ENCODE assay signal across 25 mouse cellular contexts in the genomic region with DNA sequence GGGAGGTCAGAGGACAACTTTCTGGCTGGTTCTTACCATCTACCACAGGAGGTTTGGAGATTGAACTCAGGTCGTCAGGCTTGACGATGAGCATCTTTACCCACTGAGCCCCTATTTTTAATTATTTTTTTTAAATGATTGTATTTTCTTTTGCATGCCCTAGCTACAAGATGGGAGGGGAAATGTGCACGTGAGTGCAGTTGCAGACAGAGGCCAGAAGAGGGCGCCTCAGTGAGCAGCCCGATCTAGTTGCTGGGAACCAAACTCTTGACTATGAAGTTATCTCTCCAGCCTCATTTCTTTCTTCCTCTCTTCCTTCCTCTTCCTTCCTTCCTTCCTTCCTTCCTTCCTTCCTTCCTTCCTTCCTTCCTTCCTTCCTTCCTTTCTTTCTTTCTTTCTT.
DNase-seq lines count a peak whose midpoint lies in the region; ATAC-seq and TF ChIP-seq lines count a peak whose summit lies in the region.
"Had no signal": no experiment of that assay in that cellular context is flagged by ENCODE, and none has a peak within 500 bp of the region (broad histone marks: within the 10 kb centered on the region; RNA-seq: fewer than 3 reads in every experiment).

No protein-coding gene starts in this region.

- H3K9ac ChIP-seq in hindbrain, postnatal 0 days (replicated peaks; ENCODE audit: low read length): no peak overlapping the region
- no peak overlapping the region for H3K9ac ChIP-seq in hindbrain, embryonic 13.5 days
- no peak overlapping the region for H3K9ac ChIP-seq in lung, embryonic 14.5 days
- H3K9ac ChIP-seq: embryonic facial prominence, embryonic 13.5 days; heart, embryonic 15.5 days; hindbrain, embryonic 12.5 days; lung, embryonic 15.5 days; neural tube, embryonic 12.5 days had no signal

- H3K4me2 ChIP-seq in hindbrain, postnatal 0 days (ENCODE audit: low read depth, low read length): no peak overlapping the region
- H3K4me2 ChIP-seq in hindbrain, embryonic 13.5 days: no peak overlapping the region
- no peak overlapping the region for H3K4me2 ChIP-seq in lung, embryonic 14.5 days
- H3K4me2 ChIP-seq: embryonic facial prominence, embryonic 13.5 days; heart, embryonic 15.5 days; hindbrain, embryonic 12.5 days; lung, embryonic 15.5 days; neural tube, embryonic 12.5 days had no signal

- no peak for ATAC-seq in hindbrain, postnatal 0 days
- ATAC-seq in hindbrain, embryonic 13.5 days (ENCODE audit: low FRiP score): no peak
- ATAC-seq in lung, embryonic 14.5 days (ENCODE audit: insufficient read depth): no peak
- ATAC-seq: activated CD4-positive, CD25-positive, alpha-beta regulatory T cell, adult 4 months had no signal

- H3K9me3 ChIP-seq in hindbrain, postnatal 0 days (ENCODE audit: low read length): no peaks in the 10 kb centered on the region
- H3K9me3 ChIP-seq in hindbrain, embryonic 13.5 days: no peaks in the 10 kb centered on the region
- peaks cover 3% of the 10 kb centered on the region; the same call in 1 of the 2 replicates for H3K9me3 ChIP-seq in lung, embryonic 14.5 days (ENCODE audit: low read depth, low read length)
- H3K9me3 ChIP-seq: embryonic facial prominence, embryonic 13.5 days; G1E; heart, embryonic 15.5 days; hindbrain, embryonic 12.5 days; limb, embryonic 10.5 days; lung, embryonic 15.5 days had no signal

- H3K27me3 ChIP-seq in hindbrain, postnatal 0 days (ENCODE audit: insufficient read depth, low read length): no peaks in the 10 kb centered on the region
- no peaks in the 10 kb centered on the region for H3K27me3 ChIP-seq in hindbrain, embryonic 13.5 days
- H3K27me3 ChIP-seq in lung, embryonic 14.5 days (ENCODE audit: insufficient read depth, low read length): no peaks in the 10 kb centered on the region
- H3K27me3 ChIP-seq: embryonic facial prominence, embryonic 13.5 days; heart, embryonic 15.5 days; hindbrain, embryonic 12.5 days; lung, embryonic 15.5 days; neural tube, embryonic 12.5 days had no signal

- DNase-seq in hindbrain, postnatal 0 days (ENCODE audit: low spot score): no peak
- DNase-seq in lung, embryonic 14.5 days: no peak
- no peak for DNase-seq in lung, adult 2 months
- peak; percentile 27 for DNase-seq in ES-CJ7 (ENCODE audit: low read depth, low spot score)
- DNase-seq in cerebellum, postnatal 25 days: no peak
- DNase-seq in thymus, postnatal 14 days: no peak
- DNase-seq: adrenal gland, postnatal 25 days; B cell, adult 2 months; cerebellum, postnatal 36 days; heart, adult 11 months; kidney, adult 18-20 months; kidney, postnatal 4 days; layer of hippocampus, postnatal 36 days; right cerebral cortex, postnatal 25 days; thymus, postnatal 25 days had no signal

- no peak for TF ChIP-seq POLR2A in lung, adult 2 months (IDR thresholded peaks at IDR 0.05; ENCODE audit: borderline replicate concordance, extremely low read depth, low read depth, low read length)
- TF ChIP-seq POLR2A in cortical plate, adult 2 months (IDR thresholded peaks at IDR 0.05; ENCODE audit: extremely low read depth, insufficient read depth, low read length): no peak

- no peak overlapping the region for H3K27ac ChIP-seq in hindbrain, postnatal 0 days
- H3K27ac ChIP-seq in hindbrain, embryonic 13.5 days: no peak overlapping the region
- H3K27ac ChIP-seq in lung, embryonic 14.5 days (ENCODE audit: low read depth): no peak overlapping the region
- no peak overlapping the region for H3K27ac ChIP-seq in cortical plate, adult 2 months (ENCODE audit: insufficient read depth, low read length)
- H3K27ac ChIP-seq: embryonic facial prominence, embryonic 13.5 days; heart, embryonic 15.5 days; hindbrain, embryonic 12.5 days; limb, embryonic 10.5 days; lung, embryonic 15.5 days; neural tube, embryonic 12.5 days had no signal

- no peak overlapping the region for H3K4me3 ChIP-seq in hindbrain, postnatal 0 days (ENCODE audit: low read length)
- no peak overlapping the region for H3K4me3 ChIP-seq in hindbrain, embryonic 13.5 days
- H3K4me3 ChIP-seq in lung, embryonic 14.5 days (ENCODE audit: low read depth, low read length): no peak overlapping the region
- H3K4me3 ChIP-seq in lung, adult 2 months (replicated peaks; ENCODE audit: extremely low read depth, low read depth, low read length): no peak overlapping the region
- no peak overlapping the region for H3K4me3 ChIP-seq in cortical plate, adult 2 months (ENCODE audit: insufficient read depth, low read length)
- H3K4me3 ChIP-seq: embryonic facial prominence, embryonic 13.5 days; heart, embryonic 15.5 days; hindbrain, embryonic 12.5 days; limb, embryonic 10.5 days; lung, embryonic 15.5 days; neural tube, embryonic 12.5 days had no signal

- TF ChIP-seq CTCF in hindbrain, postnatal 0 days (IDR thresholded peaks at IDR 0.05; ENCODE audit: low read depth): peak; percentile 27
- TF ChIP-seq CTCF in lung, embryonic 14.5 days (IDR thresholded peaks at IDR 0.05; ENCODE audit: low read depth): peak; percentile 32
- TF ChIP-seq CTCF in lung, adult 2 months (IDR thresholded peaks at IDR 0.05; ENCODE audit: insufficient read depth, low read length): no peak
- TF ChIP-seq CTCF in cortical plate, adult 2 months (IDR thresholded peaks at IDR 0.05; ENCODE audit: extremely low read depth, insufficient read depth, low read length): 0 out of 2 replicates have a peak, but pooled peaks have one; percentile 10

- H3K36me3 ChIP-seq in hindbrain, postnatal 0 days (ENCODE audit: insufficient read depth, low read length): no peaks in the 10 kb centered on the region
- H3K36me3 ChIP-seq in hindbrain, embryonic 13.5 days: no peaks in the 10 kb centered on the region
- no peaks in the 10 kb centered on the region for H3K36me3 ChIP-seq in lung, embryonic 14.5 days (ENCODE audit: insufficient read depth)
- H3K36me3 ChIP-seq: embryonic facial prominence, embryonic 13.5 days; G1E; heart, embryonic 15.5 days; hindbrain, embryonic 12.5 days; limb, embryonic 10.5 days; lung, embryonic 15.5 days; neural tube, embryonic 12.5 days had no signal

- no peaks in the 10 kb centered on the region for H3K4me1 ChIP-seq in hindbrain, postnatal 0 days (ENCODE audit: insufficient read depth, low read length)
- no peaks in the 10 kb centered on the region for H3K4me1 ChIP-seq in hindbrain, embryonic 13.5 days (replicated peaks)
- no peaks in the 10 kb centered on the region for H3K4me1 ChIP-seq in lung, embryonic 14.5 days (ENCODE audit: insufficient read depth)
- no peaks in the 10 kb centered on the region for H3K4me1 ChIP-seq in lung, adult 2 months (ENCODE audit: control insufficient read depth, insufficient read depth, low read length)
- H3K4me1 ChIP-seq in cortical plate, adult 2 months (ENCODE audit: control insufficient read depth, insufficient read depth, low read length): no peaks in the 10 kb centered on the region; the same call in 1 of the 2 replicates
- H3K4me1 ChIP-seq: heart, embryonic 15.5 days; hindbrain, embryonic 12.5 days; lung, embryonic 15.5 days; neural tube, embryonic 12.5 days had no signal

- WGBS in hindbrain, postnatal 0 days: 96% methylated on average over 5 of the region's 5 CpGs
- WGBS in hindbrain, embryonic 13.5 days: 89% methylated on average over 5 of the region's 5 CpGs
- WGBS in lung, embryonic 14.5 days: 93% methylated on average over 5 of the region's 5 CpGs
- 91% methylated on average over 5 of the region's 5 CpGs for WGBS in lung, adult 2 months
